Mouse (Mus musculus): ENCODE results near the gene Commd1. TPM values are rescaled to one million over a fixed set of nuclear protein-coding genes. Genes with fewer than 3 reads are reported as not detected.

Commd1 gene
- polyA plus RNA-seq, 1 experiment, result 51.1 TPM

GRCm38 (mm10) chr11:22865635-22866246 lies 116.4 kb downstream of the Commd1 start:
- H3K27ac ChIP-seq (ENCODE audit: control insufficient read depth, insufficient read depth, low read depth, low read length, poor library complexity), result no peak overlapping the region
- no peak for TF ChIP-seq CTCF (IDR thresholded peaks at IDR 0.05; ENCODE audit: control insufficient read depth, insufficient read depth, low read length)
- no peak for TF ChIP-seq POLR2A (IDR thresholded peaks at IDR 0.05; ENCODE audit: borderline replicate concordance, control insufficient read depth, low read depth, low read length)
- H3K4me3 ChIP-seq (replicated peaks; ENCODE audit: control insufficient read depth, low read depth, low read length), result no peak overlapping the region
- 49% methylated on average over 7 of the region's 7 CpGs for WGBS
- peaks cover 3% of the 10 kb centered on the region; the same call in 1 of the 2 replicates for H3K4me1 ChIP-seq (ENCODE audit: control insufficient read depth, insufficient read depth, low read length)

GRCm38 (mm10) chr11:22864305-22865060 lies 117.7 kb downstream of the Commd1 start:
- TF ChIP-seq CTCF (IDR thresholded peaks at IDR 0.05; ENCODE audit: control insufficient read depth, insufficient read depth, low read length), result no peak
- no peak for TF ChIP-seq POLR2A (IDR thresholded peaks at IDR 0.05; ENCODE audit: borderline replicate concordance, control insufficient read depth, low read depth, low read length)
- no peak overlapping the region for H3K4me3 ChIP-seq (replicated peaks; ENCODE audit: control insufficient read depth, low read depth, low read length)
- 55% methylated on average over 8 of the region's 8 CpGs for WGBS
- peak overlapping the region; percentile 59 for H3K27ac ChIP-seq (ENCODE audit: control insufficient read depth, insufficient read depth, low read depth, low read length, poor library complexity)
- H3K4me1 ChIP-seq (ENCODE audit: control insufficient read depth, insufficient read depth, low read length), result peaks cover 3% of the 10 kb centered on the region; the same call in 1 of the 2 replicates

- Histone ChIP-seq H3K27ac (ENCODE audit: control insufficient read depth, insufficient read depth, low read depth, low read length, poor library complexity) (no peak overlapping the region), H3K4me1 (ENCODE audit: control insufficient read depth, insufficient read depth, low read length) (peaks cover 3% of the 10 kb centered on the region; the same call in 1 of the 2 replicates), H3K4me3 (replicated peaks; ENCODE audit: control insufficient read depth, low read depth, low read length) (no peak overlapping the region)
- 74% methylated on average over 4 of the region's 4 CpGs for WGBS
- TF ChIP-seq CTCF (IDR thresholded peaks at IDR 0.05; ENCODE audit: control insufficient read depth, insufficient read depth, low read length) (no peak), POLR2A (IDR thresholded peaks at IDR 0.05; ENCODE audit: borderline replicate concordance, control insufficient read depth, low read depth, low read length) (no peak)
These were observed 118.6 kb downstream of the Commd1 start for GRCm38 (mm10) chr11:22863581-22863980.

GRCm38 (mm10) chr11:22861315-22861714 lies 120.9 kb downstream of the Commd1 start:
- TF ChIP-seq POLR2A (IDR thresholded peaks at IDR 0.05; ENCODE audit: borderline replicate concordance, control insufficient read depth, low read depth, low read length) (no peak), CTCF (IDR thresholded peaks at IDR 0.05; ENCODE audit: control insufficient read depth, insufficient read depth, low read length) (no peak)
- H3K4me1 ChIP-seq (ENCODE audit: control insufficient read depth, insufficient read depth, low read length), result peaks cover 4% of the 10 kb centered on the region; the same call in 1 of the 2 replicates
- no peak overlapping the region for H3K4me3 ChIP-seq (replicated peaks; ENCODE audit: control insufficient read depth, low read depth, low read length)
- H3K27ac ChIP-seq (ENCODE audit: control insufficient read depth, insufficient read depth, low read depth, low read length, poor library complexity), result no peak overlapping the region
- 82% methylated on average over 4 of the region's 4 CpGs for WGBS

GRCm38 (mm10) chr11:22860335-22861227 lies 121.6 kb downstream of the Commd1 start, which contains the start of gene B3gnt2:
Gene B3gnt2, minus strand, starts transcription at chr11:22860961.
- no peak for TF ChIP-seq CTCF (IDR thresholded peaks at IDR 0.05; ENCODE audit: control insufficient read depth, insufficient read depth, low read length)
- TF ChIP-seq POLR2A (IDR thresholded peaks at IDR 0.05; ENCODE audit: borderline replicate concordance, control insufficient read depth, low read depth, low read length), result 0 out of 2 replicates have a peak, but pooled peaks have one; percentile 36
- Histone ChIP-seq H3K27ac (ENCODE audit: control insufficient read depth, insufficient read depth, low read depth, low read length, poor library complexity) (peak within 1 kb of the TSS; percentile 92), H3K4me3 (replicated peaks; ENCODE audit: control insufficient read depth, low read depth, low read length) (peak within 1 kb of the TSS; percentile 66), H3K4me1 (ENCODE audit: control insufficient read depth, insufficient read depth, low read length) (peaks cover 4% of the 10 kb centered on the region; the same call in 1 of the 2 replicates)
- 9% methylated on average over 41 of the region's 41 CpGs for WGBS

- H3K4me1 ChIP-seq (ENCODE audit: control insufficient read depth, insufficient read depth, low read length), result peaks cover 3% of the 10 kb centered on the region; the same call in 1 of the 2 replicates
These were observed 122.4 kb downstream of the Commd1 start for GRCm38 (mm10) chr11:22859633-22860334.

GRCm38 (mm10) chr11:22859301-22859632 lies 122.9 kb downstream of the Commd1 start:
- no peak for TF ChIP-seq CTCF (IDR thresholded peaks at IDR 0.05; ENCODE audit: control insufficient read depth, insufficient read depth, low read length)
- TF ChIP-seq POLR2A (IDR thresholded peaks at IDR 0.05; ENCODE audit: borderline replicate concordance, control insufficient read depth, low read depth, low read length), result no peak

More at GRCm38 (mm10) chr11:22859633-22860334, 122.4 kb downstream of the Commd1 start:
- peak overlapping the region; percentile 92 for H3K27ac ChIP-seq (ENCODE audit: control insufficient read depth, insufficient read depth, low read depth, low read length, poor library complexity)
- H3K4me3 ChIP-seq (replicated peaks; ENCODE audit: control insufficient read depth, low read depth, low read length), result peak overlapping the region; percentile 92
- TF ChIP-seq POLR2A (IDR thresholded peaks at IDR 0.05; ENCODE audit: borderline replicate concordance, control insufficient read depth, low read depth, low read length) (peak; percentile 88; the same call in 1 of the 2 replicates), CTCF (IDR thresholded peaks at IDR 0.05; ENCODE audit: control insufficient read depth, insufficient read depth, low read length) (no peak; the same call in 1 of the 2 replicates)
- WGBS, result under 1% methylated on average over 54 of the region's 55 CpGs

More at GRCm38 (mm10) chr11:22859301-22859632, 122.9 kb downstream of the Commd1 start:
- peak overlapping the region; percentile 92 for H3K4me3 ChIP-seq (replicated peaks; ENCODE audit: control insufficient read depth, low read depth, low read length)
- 2% methylated on average over 39 of the region's 41 CpGs for WGBS
- peak overlapping the region; percentile 92 for H3K27ac ChIP-seq (ENCODE audit: control insufficient read depth, insufficient read depth, low read depth, low read length, poor library complexity)
- H3K4me1 ChIP-seq (ENCODE audit: control insufficient read depth, insufficient read depth, low read length), result peaks cover 3% of the 10 kb centered on the region; the same call in 1 of the 2 replicates
